Mouse (Mus musculus) stomach, postnatal 0 days (tissue): ENCODE results near the gene Tshz2. TPM values are rescaled to one million over a fixed set of nuclear protein-coding genes. Genes with fewer than 3 reads are reported as not detected.

ENCODE experiments used
- ATAC-seq: fragments of 200-750 bp; cut with Nextera tagmentation; 2 replicates; pipeline ENCODE4 v1.8.0; 2017; ENCODE audit not compliant: low FRiP score, low TSS enrichment
- DNase-seq: peaks from one replicate; pipeline ENCODE4 v3.0.0-alpha.2; 2016; ENCODE audit warnings: low spot score
- H3K27ac ChIP-seq: fragments of 300-500 bp; sonication (generic); replicated peaks from 2 replicates; pipeline ENCODE4 v1.5.1; 2014; ENCODE audit warnings: mild to moderate bottlenecking, control low read depth
- H3K27me3 ChIP-seq: fragments of 300-500 bp; sonication (generic); 2 replicates; pipeline ENCODE4 v1.6.1; 2014; ENCODE audit warnings: low read length; ENCODE audit not compliant: control insufficient read depth, insufficient read depth
- H3K36me3 ChIP-seq: fragments of 300-500 bp; sonication (generic); 2 replicates; pipeline ENCODE4 v1.6.1; 2014; ENCODE audit warnings: low read length, mixed read lengths; ENCODE audit not compliant: control insufficient read depth, insufficient read depth
- H3K4me1 ChIP-seq: fragments of 300-500 bp; sonication (generic); replicated peaks from 2 replicates; pipeline ENCODE4 v1.6.1; 2014; ENCODE audit warnings: antibody characterized with exemption; ENCODE audit not compliant: control insufficient read depth, insufficient read depth
- H3K4me2 ChIP-seq: fragments of 300-500 bp; sonication (generic); replicated peaks from 2 replicates; pipeline ENCODE4 v1.6.1; 2014; ENCODE audit warnings: low read depth, mild to moderate bottlenecking, control low read depth, moderate library complexity
- H3K4me3 ChIP-seq: fragments of 300-500 bp; sonication (generic); 2 replicates; pipeline ENCODE4 v1.5.1; 2014; ENCODE audit warnings: low read depth, low read length, control low read depth
- H3K9ac ChIP-seq: fragments of 300-500 bp; sonication (generic); 2 replicates; pipeline ENCODE4 v1.6.1; 2014; ENCODE audit warnings: mild to moderate bottlenecking, low read length, control low read depth, mixed read lengths
- H3K9me3 ChIP-seq: fragments of 300-500 bp; sonication (generic); 2 replicates; pipeline ENCODE4 v1.6.1; 2016; ENCODE audit warnings: low read length; ENCODE audit not compliant: control insufficient read depth
- CTCF ChIP-seq: IDR thresholded peaks from 2 replicates; pipeline ENCODE4 v1.5.1; 2016; ENCODE audit warnings: antibody characterized with exemption, low read depth, mild to moderate bottlenecking, moderate library complexity
- EP300 ChIP-seq: optimal IDR thresholded peaks from 2 replicates; pipeline ENCODE3; 2016; ENCODE audit warnings: antibody characterized with exemption
- WGBS: fragments of 180-500 bp; shearing (Covaris S2); extraction: QIAGEN DNeasy Blood & Tissue Kit; methylation state at CpG from one replicate; pipeline ENCODE4 v1.1.7; 2014; 5-methylcytosine and 5-hydroxymethylcytosine counted together
- polyA plus RNA-seq: library from polyadenylated mRNA; unstranded; fragments of >200 nt; fragmentation: Nextera tagmentation; extraction: Ambion mirVana; gene quantifications from 2 replicates; pipeline ENCODE4 v1.2.1, GENCODE M21; 2015

The Tshz2 gene
- polyA plus RNA-seq, 1 experiment from 2014 or later, result 6.7 TPM

- Histone ChIP-seq H3K9ac (no peak overlapping the region), H3K36me3 (no peaks in the 10 kb centered on the region), H3K4me2 (no peak overlapping the region), H3K27me3 (no peaks in the 10 kb centered on the region), H3K4me3 (no peak overlapping the region), H3K4me1 (peaks cover 4% of the 10 kb centered on the region; the same call in 1 of the 2 replicates), H3K27ac (no peak overlapping the region), H3K9me3 (no peaks in the 10 kb centered on the region)
- WGBS, result 91% methylated on average over 9 of the region's 9 CpGs
- no peak for ATAC-seq
- no peak for DNase-seq
- TF ChIP-seq EP300, result no peak
- TF ChIP-seq CTCF, result no peak
Measured at GRCm38 (mm10) chr2:169694494-169694893, 61.7 kb downstream of the Tshz2 start.

DNA sequence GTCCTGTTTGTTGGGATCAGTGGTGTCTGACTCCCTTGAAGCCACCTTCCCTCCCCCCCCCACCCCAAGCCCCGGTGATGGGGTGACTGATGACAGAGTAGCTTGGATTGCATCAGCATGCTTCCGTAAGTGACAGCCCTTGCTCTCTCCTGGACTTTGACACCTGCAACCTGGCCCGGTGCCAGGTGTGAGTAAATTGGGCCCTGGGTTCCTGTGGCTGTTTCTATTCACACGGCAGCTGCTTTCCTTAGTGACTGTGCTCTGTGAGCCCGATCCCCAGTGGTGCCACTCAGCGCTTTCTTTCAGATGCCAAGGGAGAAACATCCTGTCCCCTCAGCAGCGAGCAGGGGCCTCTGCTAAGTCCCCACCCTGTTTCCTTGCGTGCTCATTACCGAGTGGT, 62.2 kb downstream of the Tshz2 start:
- H3K27ac ChIP-seq, result no peak overlapping the region
- H3K4me1 ChIP-seq, result peaks cover 5% of the 10 kb centered on the region; the same call in 1 of the 2 replicates
- no peaks in the 10 kb centered on the region for H3K36me3 ChIP-seq
- WGBS, result 51% methylated on average over 9 of the region's 9 CpGs
- H3K4me3 ChIP-seq, result no peak overlapping the region
- ATAC-seq (peak; percentile 83), DNase-seq (peak; percentile 78)
- H3K27me3 ChIP-seq, result no peaks in the 10 kb centered on the region
- H3K9me3 ChIP-seq, result no peaks in the 10 kb centered on the region
- no peak for TF ChIP-seq EP300
- TF ChIP-seq CTCF, result no peak
- no peak overlapping the region for H3K4me2 ChIP-seq
- no peak overlapping the region for H3K9ac ChIP-seq

DNA sequence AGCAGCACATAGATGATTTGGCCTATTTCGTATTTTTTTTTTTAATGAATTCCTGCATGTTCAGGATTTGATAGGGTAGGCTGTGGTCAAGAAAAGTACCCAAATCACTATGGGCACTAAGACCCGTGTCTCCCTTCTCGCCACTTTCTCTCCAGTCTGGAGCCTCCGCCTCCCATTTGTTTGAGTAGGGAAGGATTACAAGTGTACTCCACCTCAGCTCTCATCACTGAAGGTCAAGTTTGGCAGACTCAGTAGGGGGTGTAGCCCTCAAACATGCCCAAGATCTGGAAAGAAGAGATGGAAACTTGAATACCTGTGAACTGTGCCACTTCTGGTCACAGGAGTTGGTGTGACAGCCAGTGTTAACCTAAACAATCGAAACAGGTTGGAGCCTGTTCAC, 66.3 kb downstream of the Tshz2 start:
- 79% methylated on average over 5 of the region's 5 CpGs for WGBS
- H3K9me3 ChIP-seq, result no peaks in the 10 kb centered on the region
- H3K36me3 ChIP-seq, result no peaks in the 10 kb centered on the region
- H3K27me3 ChIP-seq, result no peaks in the 10 kb centered on the region
- H3K9ac ChIP-seq, result no peak overlapping the region
- ATAC-seq (no peak), DNase-seq (no peak)
- peaks cover 5% of the 10 kb centered on the region; the same call in 1 of the 2 replicates for H3K4me1 ChIP-seq
- H3K4me2 ChIP-seq, result no peak overlapping the region
- TF ChIP-seq CTCF, result no peak
- no peak for TF ChIP-seq EP300
- H3K4me3 ChIP-seq, result no peak overlapping the region
- H3K27ac ChIP-seq, result peak overlapping the region; percentile 71; the same call in 1 of the 2 replicates

GRCm38 (mm10) chr2:169699862-169700511, 67.2 kb downstream of the Tshz2 start:
- Histone ChIP-seq H3K36me3 (no peaks in the 10 kb centered on the region), H3K4me3 (no peak overlapping the region), H3K4me1 (peaks cover 5% of the 10 kb centered on the region; the same call in 1 of the 2 replicates), H3K9ac (no peak overlapping the region), H3K27ac (peak overlapping the region; percentile 71), H3K9me3 (no peaks in the 10 kb centered on the region), H3K27me3 (no peaks in the 10 kb centered on the region), H3K4me2 (no peak overlapping the region; the same call in 1 of the 2 replicates)
- DNase-seq, result peak; percentile 60
- WGBS, result 37% methylated on average over 7 of the region's 7 CpGs
- ATAC-seq, result peak; percentile 85
- TF ChIP-seq CTCF, result no peak; the same call in 1 of the 2 replicates
- no peak for TF ChIP-seq EP300

DNA sequence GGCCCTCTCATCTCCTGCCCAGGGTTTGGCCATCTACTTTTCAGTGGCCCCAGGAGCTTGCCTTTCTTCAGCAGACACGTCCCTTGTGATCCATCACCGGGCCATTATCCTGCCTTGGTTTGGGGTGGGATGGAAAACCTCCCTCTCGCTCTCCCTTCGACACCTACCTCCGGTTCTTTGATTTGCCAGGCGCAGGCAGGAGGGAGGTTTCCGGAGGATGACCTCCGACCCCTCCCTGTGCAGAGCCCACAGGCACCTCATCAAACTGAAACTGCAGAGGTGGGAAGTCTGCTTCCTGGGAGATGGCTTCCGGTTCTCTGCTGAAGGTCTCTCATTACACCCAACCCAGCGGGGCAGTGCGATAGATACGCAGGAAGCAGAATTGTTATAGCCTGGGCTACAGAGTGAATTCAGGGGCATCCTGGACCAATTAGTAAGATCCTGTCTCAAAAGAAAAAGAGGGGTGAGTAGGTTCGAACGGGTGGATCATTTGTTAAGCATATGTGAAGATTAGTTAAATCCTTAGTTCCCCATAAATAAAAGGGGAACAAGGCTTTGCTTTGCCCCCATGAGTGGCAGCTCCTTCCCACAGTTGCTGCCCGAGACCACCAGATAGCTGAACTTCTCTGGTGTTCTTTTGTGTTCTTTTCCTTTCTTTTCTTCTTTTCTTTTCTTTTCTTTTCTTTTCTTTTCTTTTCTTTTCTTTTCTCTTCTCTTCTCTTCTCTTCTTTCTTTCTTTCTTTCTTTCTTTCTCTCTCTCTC, 70.1 kb downstream of the Tshz2 start:
- Histone ChIP-seq H3K27me3 (no peaks in the 10 kb centered on the region), H3K4me1 (peaks cover 5% of the 10 kb centered on the region; the same call in 1 of the 2 replicates), H3K4me2 (no peak overlapping the region), H3K9me3 (no peaks in the 10 kb centered on the region), H3K27ac (no peak overlapping the region), H3K4me3 (no peak overlapping the region), H3K9ac (no peak overlapping the region), H3K36me3 (no peaks in the 10 kb centered on the region)
- TF ChIP-seq CTCF (no peak), EP300 (no peak)
- WGBS, result 66% methylated on average over 15 of the region's 15 CpGs
- no peak for DNase-seq
- ATAC-seq, result no peak
